ENCODE assay signal across 10 mouse cellular contexts in the genomic region with DNA sequence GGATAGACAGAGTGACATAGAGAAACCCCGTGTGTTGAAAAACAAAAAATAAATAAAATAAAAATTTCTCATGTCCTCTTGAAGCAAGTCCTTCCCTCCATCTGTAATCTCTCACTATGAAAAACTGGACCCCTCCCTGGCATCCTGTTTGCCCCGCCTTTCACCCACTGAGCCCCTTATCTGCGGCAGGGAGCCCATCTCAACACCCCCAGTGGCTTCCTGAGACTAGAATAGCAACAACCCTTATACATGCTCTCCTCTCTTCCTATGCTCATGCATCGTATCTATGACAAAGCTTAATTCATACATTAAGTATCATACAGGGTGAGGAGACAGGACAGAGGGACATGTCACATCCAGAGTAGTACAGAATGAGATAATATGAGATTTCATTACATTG.
A peak's percentile ranks its signal among the peaks of the same experiment; 100 is the strongest.
DNase-seq lines count a peak whose midpoint lies in the region; ATAC-seq lines count a peak whose summit lies in the region.
"Had no signal": no experiment of that assay in that cellular context is flagged by ENCODE, and none has a peak within 500 bp of the region (broad histone marks: within the 10 kb centered on the region; RNA-seq: fewer than 3 reads in every experiment).

No protein-coding gene starts in this region.

- peaks cover 71% of the 10 kb centered on the region for H3K4me1 ChIP-seq in heart, embryonic 12.5 days (replicated peaks)
- H3K4me1 ChIP-seq in limb, embryonic 12.5 days (replicated peaks): peaks cover 25% of the 10 kb centered on the region
- H3K4me1 ChIP-seq in limb, embryonic 10.5 days: peaks cover 40% of the 10 kb centered on the region
- peaks cover 43% of the 10 kb centered on the region for H3K4me1 ChIP-seq in brown adipose tissue, adult 24 weeks (ENCODE audit: control insufficient read depth, insufficient read depth, insufficient read length, low read length)
- peaks cover 70% of the 10 kb centered on the region for H3K4me1 ChIP-seq in liver, embryonic 16.5 days (ENCODE audit: control insufficient read depth, low read depth, low read length)

- peak overlapping the region; percentile 48; the same call in 1 of the 2 replicates for H3K27ac ChIP-seq in heart, embryonic 12.5 days (ENCODE audit: poor library complexity, severe bottlenecking)
- 0 out of 2 replicates have a peak overlapping the region, but pooled peaks have one; percentile 2 for H3K27ac ChIP-seq in limb, embryonic 12.5 days
- no peak overlapping the region for H3K27ac ChIP-seq in limb, embryonic 10.5 days
- H3K27ac ChIP-seq in brown adipose tissue, adult 24 weeks (replicated peaks; ENCODE audit: low read depth, low read length): peak overlapping the region; percentile 58
- H3K27ac ChIP-seq in liver, embryonic 16.5 days (ENCODE audit: low read length): peak overlapping the region; percentile 96
- H3K27ac ChIP-seq: limb, embryonic 13.5 days had no signal

- H3K27me3 ChIP-seq in heart, embryonic 12.5 days (replicated peaks): no peaks in the 10 kb centered on the region
- no peaks in the 10 kb centered on the region for H3K27me3 ChIP-seq in limb, embryonic 12.5 days
- H3K27me3 ChIP-seq in limb, embryonic 10.5 days (ENCODE audit: low read depth, poor library complexity, severe bottlenecking): no peaks in the 10 kb centered on the region
- H3K27me3 ChIP-seq in liver, embryonic 16.5 days (ENCODE audit: control insufficient read depth, insufficient read depth, low read depth, low read length): no peaks in the 10 kb centered on the region
- H3K27me3 ChIP-seq: limb, embryonic 13.5 days had no signal

- no peaks in the 10 kb centered on the region for H3K36me3 ChIP-seq in heart, embryonic 12.5 days
- H3K36me3 ChIP-seq in limb, embryonic 12.5 days: no peaks in the 10 kb centered on the region
- no peaks in the 10 kb centered on the region for H3K36me3 ChIP-seq in limb, embryonic 10.5 days
- H3K36me3 ChIP-seq in liver, embryonic 16.5 days (ENCODE audit: control insufficient read depth, insufficient read depth): no peaks in the 10 kb centered on the region
- H3K36me3 ChIP-seq: limb, embryonic 13.5 days had no signal

- no peak for ATAC-seq in heart, embryonic 12.5 days (ENCODE audit: insufficient number of reproducible peaks, low FRiP score)
- no peak for ATAC-seq in limb, embryonic 12.5 days (ENCODE audit: insufficient number of reproducible peaks, insufficient read depth, low FRiP score, low TSS enrichment, low read depth)
- ATAC-seq in liver, embryonic 16.5 days (ENCODE audit: low read depth): peak; percentile 57

- no peaks in the 10 kb centered on the region for H3K9me3 ChIP-seq in heart, embryonic 12.5 days (replicated peaks)
- no peaks in the 10 kb centered on the region for H3K9me3 ChIP-seq in limb, embryonic 12.5 days
- H3K9me3 ChIP-seq in limb, embryonic 10.5 days (replicated peaks): no peaks in the 10 kb centered on the region
- H3K9me3 ChIP-seq in liver, embryonic 16.5 days (replicated peaks; ENCODE audit: control insufficient read depth, low read length): no peaks in the 10 kb centered on the region
- H3K9me3 ChIP-seq: limb, embryonic 13.5 days had no signal

- no peak overlapping the region for H3K9ac ChIP-seq in heart, embryonic 12.5 days
- H3K9ac ChIP-seq in limb, embryonic 12.5 days (replicated peaks): no peak overlapping the region
- peak overlapping the region; percentile 54; the same call in 1 of the 2 replicates for H3K9ac ChIP-seq in liver, embryonic 16.5 days (ENCODE audit: low read depth, low read length)
- H3K9ac ChIP-seq: limb, embryonic 13.5 days had no signal

- H3K4me3 ChIP-seq in heart, embryonic 12.5 days: no peak overlapping the region
- H3K4me3 ChIP-seq in limb, embryonic 12.5 days (replicated peaks): no peak overlapping the region
- no peak overlapping the region for H3K4me3 ChIP-seq in limb, embryonic 10.5 days
- H3K4me3 ChIP-seq in brown adipose tissue, adult 24 weeks (ENCODE audit: insufficient read depth, low read depth, low read length): no peak overlapping the region
- peak overlapping the region; percentile 41 for H3K4me3 ChIP-seq in liver, embryonic 16.5 days (ENCODE audit: low read depth, low read length)
- H3K4me3 ChIP-seq: limb, embryonic 13.5 days had no signal

- no peak for DNase-seq in heart, postnatal 14 days
- DNase-seq in limb, embryonic 10.5 days (ENCODE audit: low spot score): no peak
- no peak for DNase-seq in adrenal gland, postnatal 4 days (ENCODE audit: low spot score in 2 of 2)
- DNase-seq in kidney, adult 9 months: no peak
- DNase-seq: right cerebral cortex, postnatal 25 days had no signal

- intact Hi-C loops in heart, postnatal 14 days (cut with DNase I): loop anchor here (5.0 kb wide), 1 partner anchor 34 kb away; no protein-coding TSS in a partner anchor

- WGBS in heart, embryonic 12.5 days: 14% methylated on average over 4 of the region's 4 CpGs
- WGBS in limb, embryonic 12.5 days: 77% methylated on average over 4 of the region's 4 CpGs
- 77% methylated on average over 4 of the region's 4 CpGs for WGBS in limb, embryonic 10.5 days
- WGBS in liver, embryonic 16.5 days (ENCODE audit: insufficient replicate concordance): 9% methylated on average over 4 of the region's 4 CpGs

- peak overlapping the region; percentile 44 for H3K4me2 ChIP-seq in heart, embryonic 12.5 days
- H3K4me2 ChIP-seq in limb, embryonic 12.5 days: no peak overlapping the region
- peak overlapping the region; percentile 70 for H3K4me2 ChIP-seq in liver, embryonic 16.5 days (ENCODE audit: low read depth, low read length)
- H3K4me2 ChIP-seq: limb, embryonic 13.5 days had no signal
